Mouse (Mus musculus) lung, postnatal 0 days (tissue): Measurements from ENCODE around the gene Nim1k. TPM values are rescaled to one million over a fixed set of nuclear protein-coding genes. Genes with fewer than 3 reads are reported as not detected.

Source experiments
- ATAC-seq: fragments of 200-750 bp; cut with Nextera tagmentation; 2 replicates; pipeline ENCODE4 v1.8.0; 2017; ENCODE audit warnings: moderate library complexity
- DNase-seq: peaks from one replicate; pipeline ENCODE4 v3.0.0-alpha.2; 2016; ENCODE audit warnings: low spot score
- H3K27ac ChIP-seq: fragments of 300-500 bp; sonication (generic); 2 replicates; pipeline ENCODE4 v1.5.1; 2014; ENCODE audit warnings: antibody characterized with exemption, mild to moderate bottlenecking, low read length, mixed read lengths
- H3K27me3 ChIP-seq: fragments of 300-500 bp; sonication (generic); replicated peaks from 2 replicates; pipeline ENCODE4 v1.6.1; 2014; ENCODE audit warnings: low read length, mixed read lengths; ENCODE audit not compliant: insufficient read depth
- H3K36me3 ChIP-seq: fragments of 300-500 bp; sonication (generic); 2 replicates; pipeline ENCODE4 v1.6.1; 2014; ENCODE audit warnings: low read length, mixed read lengths; ENCODE audit not compliant: insufficient read depth
- H3K4me1 ChIP-seq: fragments of 300-500 bp; sonication (generic); 2 replicates; pipeline ENCODE4 v1.6.1; 2014; ENCODE audit warnings: antibody characterized with exemption, low read depth, low read length, mixed read lengths; ENCODE audit not compliant: insufficient read depth
- H3K4me2 ChIP-seq: fragments of 300-500 bp; sonication (generic); replicated peaks from 2 replicates; pipeline ENCODE4 v1.6.1; 2014; ENCODE audit warnings: low read depth, mild to moderate bottlenecking, low read length, moderate library complexity, mixed read lengths
- H3K4me3 ChIP-seq: fragments of 300-500 bp; sonication (generic); 2 replicates; pipeline ENCODE4 v1.5.1; 2014; ENCODE audit warnings: low read depth, low read length
- H3K9ac ChIP-seq: fragments of 300-500 bp; sonication (generic); replicated peaks from 2 replicates; pipeline ENCODE4 v1.6.1; 2014; ENCODE audit warnings: low read depth, mild to moderate bottlenecking
- H3K9me3 ChIP-seq: fragments of 300-500 bp; sonication (generic); 2 replicates; pipeline ENCODE4 v1.6.1; 2016; ENCODE audit warnings: low read length, mixed read lengths
- CTCF ChIP-seq: IDR thresholded peaks from 2 replicates; pipeline ENCODE4 v1.5.1; 2016; ENCODE audit warnings: antibody characterized with exemption, mild to moderate bottlenecking
- EP300 ChIP-seq: IDR thresholded peaks from 2 replicates; pipeline ENCODE4 v1.6.1; 2016; ENCODE audit warnings: antibody characterized with exemption, mild to moderate bottlenecking, control low read depth
- WGBS: fragments of 180-500 bp; shearing (Covaris S2); extraction: QIAGEN DNeasy Blood & Tissue Kit; methylation state at CpG from one replicate; pipeline ENCODE4 v1.1.7; 2014; 5-methylcytosine and 5-hydroxymethylcytosine counted together
- polyA plus RNA-seq: library from polyadenylated mRNA; unstranded; fragments of >200 nt; fragmentation: Nextera tagmentation; extraction: Ambion mirVana; gene quantifications from 2 replicates; pipeline ENCODE4 v1.2.1, GENCODE M21; 2015

Gene Nim1k
- polyA plus RNA-seq, 1 experiment from 2014 or later = 0.76 TPM

DNA sequence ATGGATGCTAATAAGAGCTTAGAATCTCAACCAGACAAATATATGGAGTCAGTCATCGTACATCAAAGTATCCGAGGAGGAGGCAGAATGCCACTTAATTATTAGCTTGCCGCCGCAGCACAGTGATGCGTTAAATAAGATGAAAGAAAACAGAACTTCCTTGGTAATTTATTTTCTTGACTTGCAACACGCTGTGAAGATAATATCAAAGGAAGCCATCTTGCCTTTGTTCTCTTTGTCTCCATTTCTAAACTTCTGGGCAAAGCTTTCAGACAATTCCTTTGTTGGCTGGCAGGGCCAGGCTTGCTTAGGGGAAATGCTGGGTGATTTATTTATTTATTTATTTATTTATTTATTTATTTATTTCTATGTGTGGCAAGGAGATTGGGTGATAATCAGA is 24.2 kb downstream of the Nim1k start:
- Histone ChIP-seq H3K36me3 (no peaks in the 10 kb centered on the region), H3K4me1 (no peaks in the 10 kb centered on the region), H3K4me2 (no peak overlapping the region), H3K4me3 (no peak overlapping the region), H3K9ac (no peak overlapping the region), H3K27me3 (no peaks in the 10 kb centered on the region), H3K9me3 (no peaks in the 10 kb centered on the region), H3K27ac (no peak overlapping the region)
- DNase-seq = no peak
- WGBS = 69% methylated on average over 6 of the region's 6 CpGs
- ATAC-seq = no peak
- TF ChIP-seq EP300 (no peak), CTCF (no peak)

DNA sequence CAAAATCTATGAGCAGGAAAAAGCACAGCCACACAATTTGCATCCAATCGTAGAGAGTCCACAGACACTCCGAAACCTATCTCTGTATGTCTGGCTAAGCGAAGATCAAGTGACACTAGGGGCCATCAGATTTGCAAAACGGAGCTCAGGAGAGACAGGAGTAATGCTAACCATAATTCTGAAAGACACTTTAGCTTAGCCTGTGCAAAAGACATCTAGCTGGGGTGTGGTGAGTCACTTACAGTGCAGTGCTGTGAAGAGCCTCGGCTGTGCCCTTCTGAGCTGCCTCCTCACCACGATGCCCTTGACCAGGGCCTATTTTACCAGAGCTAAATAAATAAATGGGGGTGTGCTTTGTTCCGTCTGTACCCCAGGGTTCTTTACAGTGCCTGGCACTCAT is 26.3 kb downstream of the Nim1k start:
- Histone ChIP-seq H3K27me3 (no peaks in the 10 kb centered on the region), H3K4me1 (no peaks in the 10 kb centered on the region), H3K9ac (no peak overlapping the region), H3K27ac (no peak overlapping the region), H3K4me2 (no peak overlapping the region), H3K9me3 (no peaks in the 10 kb centered on the region), H3K4me3 (no peak overlapping the region), H3K36me3 (no peaks in the 10 kb centered on the region)
- DNase-seq (no peak), ATAC-seq (no peak)
- WGBS = 77% methylated on average over 7 of the region's 7 CpGs
- no peak for TF ChIP-seq EP300
- no peak for TF ChIP-seq CTCF

DNA sequence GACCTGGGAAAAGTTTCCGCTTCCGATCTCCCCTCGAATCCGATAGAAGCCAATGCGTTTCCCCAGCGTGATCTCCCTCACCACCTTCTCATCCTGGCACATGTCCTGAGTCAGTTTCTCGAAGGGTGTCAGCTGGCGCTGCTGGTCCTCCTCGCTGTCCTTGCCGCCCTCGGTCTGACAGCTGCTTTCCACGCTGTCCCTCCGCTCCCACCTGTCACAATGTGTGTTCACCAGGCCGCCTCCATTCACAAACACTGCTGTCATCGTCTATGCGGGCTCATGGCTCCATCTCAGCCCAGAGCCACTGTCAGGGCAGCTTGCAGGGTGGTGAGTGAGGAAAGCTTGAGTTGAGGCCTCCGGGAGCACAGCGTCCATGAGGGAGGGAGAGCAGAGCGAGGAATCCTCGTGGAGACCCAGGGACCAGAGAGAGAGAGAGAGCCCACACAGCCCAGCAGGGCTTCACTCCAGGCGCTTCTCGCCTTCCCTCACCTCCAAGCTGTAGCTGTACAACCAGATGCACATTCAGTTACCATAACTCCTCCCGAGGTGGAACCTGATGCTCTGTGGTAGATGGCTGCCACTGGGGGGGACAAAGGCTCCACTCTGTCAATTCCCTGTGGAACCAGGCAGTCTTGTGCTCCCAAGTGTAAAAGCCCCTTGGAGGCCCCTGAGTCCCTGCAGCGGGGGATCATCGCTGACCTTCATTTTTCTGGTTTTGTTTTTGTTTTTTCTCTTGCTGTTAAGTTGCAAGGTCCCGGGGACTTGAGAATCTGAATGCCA is 27.9 kb downstream of the Nim1k start:
- no peak overlapping the region for H3K4me3 ChIP-seq
- no peaks in the 10 kb centered on the region for H3K4me1 ChIP-seq
- no peak overlapping the region for H3K27ac ChIP-seq
- no peak overlapping the region for H3K9ac ChIP-seq
- H3K36me3 ChIP-seq = no peaks in the 10 kb centered on the region
- 0 out of 2 replicates have a peak, but pooled peaks have one; percentile 14 for ATAC-seq
- TF ChIP-seq CTCF = no peak
- TF ChIP-seq EP300 = no peak
- H3K9me3 ChIP-seq = no peaks in the 10 kb centered on the region
- no peak for DNase-seq
- 56% methylated on average over 26 of the region's 26 CpGs for WGBS
- H3K27me3 ChIP-seq = no peaks in the 10 kb centered on the region
- no peak overlapping the region; the same call in 1 of the 2 replicates for H3K4me2 ChIP-seq

DNA sequence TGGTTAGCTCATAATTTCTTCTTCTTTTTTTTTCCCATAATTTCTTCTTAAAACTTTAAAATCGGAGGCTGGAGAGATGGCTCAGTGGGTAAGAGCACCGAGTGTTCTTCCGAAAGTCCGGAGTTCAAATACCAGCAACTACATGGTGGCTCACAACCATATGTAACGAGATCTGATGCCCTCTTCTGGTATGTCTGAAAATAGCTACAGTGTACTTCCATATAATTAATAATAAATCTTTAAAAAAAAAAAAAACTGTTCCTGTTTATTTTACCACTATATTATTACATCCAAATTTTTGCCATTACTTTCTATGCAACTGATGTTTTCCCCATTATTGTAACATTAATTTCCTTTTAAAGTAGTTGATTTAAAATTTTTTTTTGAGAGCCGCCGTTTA is 31.1 kb downstream of the Nim1k start:
- H3K36me3 ChIP-seq = no peaks in the 10 kb centered on the region
- ATAC-seq (no peak), DNase-seq (peak; percentile 23)
- no peaks in the 10 kb centered on the region for H3K4me1 ChIP-seq
- 73% methylated on average over 7 of the region's 7 CpGs for WGBS
- no peak overlapping the region for H3K27ac ChIP-seq
- H3K27me3 ChIP-seq = no peaks in the 10 kb centered on the region
- H3K4me2 ChIP-seq = no peak overlapping the region
- no peaks in the 10 kb centered on the region for H3K9me3 ChIP-seq
- H3K4me3 ChIP-seq = no peak overlapping the region
- no peak overlapping the region for H3K9ac ChIP-seq
- TF ChIP-seq EP300 = no peak
- TF ChIP-seq CTCF = peak; percentile 39

DNA sequence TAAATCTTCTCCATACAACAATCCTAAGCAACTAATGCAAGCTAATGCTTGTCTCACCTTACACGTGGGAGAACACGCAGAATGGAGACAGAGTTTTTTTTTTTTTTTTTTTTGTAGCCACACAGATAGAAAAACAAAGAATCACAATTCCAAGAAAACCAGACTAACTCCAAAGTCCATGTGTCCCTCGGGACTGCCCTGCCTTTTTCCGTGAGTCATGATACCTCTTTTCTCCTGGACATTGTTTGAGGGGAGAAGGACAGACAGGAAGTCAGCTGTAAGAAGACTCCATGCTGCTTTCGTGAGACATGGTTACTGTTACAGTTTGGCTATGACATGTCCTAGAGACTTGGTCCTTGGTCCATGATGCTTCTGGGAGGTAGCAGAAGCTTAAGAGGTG is 32.3 kb downstream of the Nim1k start:
- no peak overlapping the region for H3K9ac ChIP-seq
- no peak for DNase-seq
- no peak overlapping the region for H3K27ac ChIP-seq
- no peak for TF ChIP-seq CTCF
- TF ChIP-seq EP300 = no peak
- no peaks in the 10 kb centered on the region for H3K36me3 ChIP-seq
- ATAC-seq = no peak
- no peaks in the 10 kb centered on the region for H3K9me3 ChIP-seq
- no peak overlapping the region for H3K4me2 ChIP-seq
- no peaks in the 10 kb centered on the region for H3K4me1 ChIP-seq
- no peak overlapping the region for H3K4me3 ChIP-seq
- no peaks in the 10 kb centered on the region for H3K27me3 ChIP-seq
- 77% methylated on average over 5 of the region's 5 CpGs for WGBS

- Histone ChIP-seq H3K4me3 (no peak overlapping the region), H3K4me1 (no peaks in the 10 kb centered on the region), H3K9ac (no peak overlapping the region), H3K27me3 (no peaks in the 10 kb centered on the region), H3K9me3 (no peaks in the 10 kb centered on the region), H3K4me2 (no peak overlapping the region), H3K36me3 (no peaks in the 10 kb centered on the region), H3K27ac (no peak overlapping the region)
- TF ChIP-seq CTCF = no peak
- TF ChIP-seq EP300 = no peak
- DNase-seq (no peak), ATAC-seq (no peak)
- WGBS = 71% methylated on average over 3 of the region's 3 CpGs
These were observed 33.2 kb downstream of the Nim1k start for GRCm38 (mm10) chr13:119722447-119722846.
